Mouse (Mus musculus) right cerebral cortex, postnatal 10 days (tissue): ENCODE results near the gene Adgrf5.
"Not testable (repeated sequence)": the region's sequence is repeated elsewhere in the genome, so short reads cannot be mapped to it uniquely, and the experiment has no call there.

Experiments used
- DNase-seq, 2 experiments: peaks; one replicate each; pipeline ENCODE4 v3.0.0; 2021; ENCODE audit warnings: low spot score in 2 of 2

The Adgrf5 gene

DNA sequence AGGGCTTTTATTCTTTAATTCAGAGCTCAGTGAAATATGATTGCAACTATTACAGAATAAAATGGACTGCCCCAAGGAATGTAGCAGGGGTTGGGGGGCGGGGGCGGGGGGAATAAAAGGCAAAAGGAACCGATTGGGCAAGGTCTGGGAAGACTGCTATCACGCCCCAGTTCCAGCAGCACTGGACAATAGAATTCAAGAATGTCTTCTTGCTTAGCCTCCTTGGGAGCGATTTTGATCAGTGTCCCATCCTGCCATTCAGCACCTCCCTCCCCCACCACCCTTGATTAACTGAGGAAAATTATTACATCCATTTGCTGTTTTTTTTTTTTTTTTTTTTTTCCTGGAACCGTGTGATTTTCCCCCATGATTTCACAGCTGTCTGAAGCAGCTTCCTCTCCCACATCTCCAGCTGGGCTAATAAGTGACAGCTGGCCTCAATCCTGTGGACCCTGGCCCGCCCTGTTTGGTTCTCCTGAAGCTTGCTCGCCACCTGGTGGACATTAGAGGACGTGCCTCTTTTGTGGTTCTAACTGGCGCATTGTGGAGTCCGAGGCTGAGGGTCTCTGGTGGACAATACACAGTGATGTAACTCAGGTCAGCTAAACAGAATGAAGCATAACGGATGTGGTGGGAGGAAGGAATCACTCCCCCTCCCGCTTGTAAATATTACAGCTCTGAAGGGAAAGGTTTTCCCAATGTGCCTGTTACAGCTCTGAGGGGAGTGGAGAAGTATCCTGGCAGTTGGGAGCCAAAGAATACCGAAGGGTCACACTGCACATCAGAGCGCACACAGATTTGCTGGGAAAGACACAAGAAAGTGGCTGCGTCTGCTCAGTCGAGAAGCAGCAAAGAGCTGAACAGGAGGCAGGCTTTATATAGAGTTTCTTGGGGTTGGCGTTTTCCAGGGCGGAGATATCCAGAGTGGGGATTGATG is 100.3 kb downstream of the Adgrf5 start:
- peak; percentile 79 to 83 for DNase-seq

DNA sequence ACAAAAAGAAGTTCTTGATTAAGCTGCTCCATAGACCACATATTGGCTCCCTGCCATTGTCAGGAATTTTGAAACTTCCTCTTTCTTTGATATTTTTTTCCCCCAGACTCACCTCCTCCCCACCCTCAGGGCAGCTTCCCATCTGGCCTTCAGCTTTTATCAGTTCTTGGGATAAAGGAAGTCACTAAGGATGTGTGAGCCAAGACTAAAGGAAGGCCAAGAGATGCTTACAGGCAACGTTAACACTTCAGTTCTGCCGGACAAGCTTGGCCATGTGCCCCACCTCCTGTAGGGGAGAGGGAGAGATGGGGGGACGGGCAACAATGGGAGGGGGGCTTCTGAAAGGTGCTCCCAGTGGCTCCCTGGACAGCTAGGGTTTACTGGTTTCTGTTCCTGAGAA is 109.8 kb downstream of the Adgrf5 start:
- no peak for DNase-seq

- no peak for DNase-seq
Measured at GRCm38 (mm10) chr17:43472558-43472957, 112.3 kb downstream of the Adgrf5 start.

DNA sequence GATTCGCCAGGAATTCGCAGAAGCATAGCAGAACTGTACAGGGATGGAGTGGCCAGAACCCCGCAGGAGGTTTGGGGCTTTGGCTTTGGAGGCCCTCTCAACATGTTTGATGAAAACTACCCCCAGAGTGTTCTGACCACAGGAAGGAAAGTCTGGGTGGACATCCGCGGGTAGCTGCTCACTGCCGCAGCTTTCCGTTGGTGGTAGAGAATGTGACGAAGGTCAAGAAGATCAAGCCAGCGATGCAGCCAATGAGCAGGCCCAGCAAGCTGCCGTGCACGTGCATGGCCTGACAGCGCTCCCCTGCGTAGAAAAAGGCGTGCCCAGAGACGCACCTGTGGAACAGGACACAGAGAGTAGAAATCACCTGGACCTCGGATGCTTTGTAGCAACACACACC is 114.5 kb downstream of the Adgrf5 start:
- no peak for DNase-seq

DNA sequence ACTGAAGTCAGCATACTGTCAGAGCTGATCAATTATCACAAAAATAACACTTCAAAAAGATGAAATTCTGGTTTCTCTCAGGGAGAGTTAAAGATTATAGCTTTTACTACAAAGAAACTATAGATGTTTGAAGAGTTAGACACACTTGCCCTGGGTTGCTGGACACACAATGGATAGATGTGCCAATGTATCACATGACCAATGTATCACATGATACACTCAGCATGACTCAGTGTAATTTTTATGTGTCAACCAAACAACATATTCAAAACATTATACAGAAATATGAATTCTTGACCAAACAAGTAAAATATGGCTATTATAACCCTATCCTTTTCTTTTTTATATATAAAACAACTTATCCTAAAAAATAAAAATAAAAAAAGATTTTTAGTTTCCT is 117.4 kb downstream of the Adgrf5 start:
- DNase-seq = no peak

GRCm38 (mm10) chr17:43485982-43486381 is 125.7 kb downstream of the Adgrf5 start:
- DNase-seq = no peak

GRCm38 (mm10) chr17:43488439-43489151 is 128.3 kb downstream of the Adgrf5 start:
- DNase-seq = no peak

- not testable (repeated sequence) for DNase-seq
Measured at GRCm38 (mm10) chr17:43490371-43490770, 130.1 kb downstream of the Adgrf5 start.

DNA sequence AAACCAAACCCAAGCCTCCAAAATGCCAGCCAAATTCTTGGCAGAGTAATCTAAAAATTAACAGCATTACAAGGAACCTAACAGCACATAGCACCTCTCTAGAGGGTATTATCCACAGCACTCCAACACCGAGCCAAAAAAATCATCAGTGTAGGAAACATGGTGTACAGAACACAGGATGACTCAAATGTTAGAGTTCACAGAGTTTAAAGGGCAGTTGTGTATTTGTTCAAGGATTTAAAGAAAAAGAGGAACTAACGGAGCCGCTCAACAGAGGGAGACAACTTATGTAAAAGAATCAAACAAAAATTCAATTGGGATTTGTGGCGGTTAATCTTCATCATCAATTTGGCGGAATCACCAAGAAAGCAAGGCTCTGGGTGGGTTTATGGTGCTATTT is 135.3 kb downstream of the Adgrf5 start:
- no peak for DNase-seq

DNA sequence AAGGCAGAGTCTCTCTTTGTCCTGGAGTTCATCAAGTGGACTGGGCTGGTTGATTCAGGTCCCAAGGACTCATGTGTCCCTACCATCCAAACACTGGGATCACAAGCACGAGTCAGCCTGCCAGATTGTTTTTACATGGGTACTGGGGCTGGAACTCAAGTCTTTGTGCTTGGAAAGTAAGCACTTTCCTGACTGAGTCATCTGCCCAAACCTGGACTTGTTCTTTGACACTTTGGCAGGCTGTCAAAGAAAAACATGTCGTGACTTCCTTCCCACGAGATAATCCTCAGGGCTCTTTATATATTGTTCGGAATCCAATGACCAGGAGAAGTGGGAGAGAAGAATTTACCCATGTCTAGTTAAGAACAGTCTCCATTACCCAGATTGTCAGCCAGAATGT is 137.3 kb downstream of the Adgrf5 start:
- no peak for DNase-seq

DNA sequence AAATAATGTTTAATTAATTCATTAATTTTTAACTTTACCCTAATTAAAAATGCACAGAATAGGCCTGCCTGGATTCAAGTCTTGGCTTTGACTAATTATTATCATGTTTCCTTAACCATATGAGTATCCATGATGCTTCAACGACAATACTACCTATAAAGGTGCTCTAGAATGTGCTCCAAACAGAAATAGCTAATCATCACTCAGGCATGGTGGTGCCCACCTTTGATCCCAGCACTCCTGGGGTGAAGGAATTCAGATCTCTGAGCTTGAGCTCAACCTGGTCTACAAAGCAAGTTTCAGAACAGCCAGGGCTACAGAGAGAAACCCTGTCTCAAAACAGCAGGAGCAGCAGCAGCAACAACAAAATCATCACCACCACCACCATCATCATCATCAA is 140.3 kb downstream of the Adgrf5 start:
- DNase-seq = no peak

- no peak for DNase-seq
Measured at GRCm38 (mm10) chr17:43501223-43501622, 141.0 kb downstream of the Adgrf5 start.

GRCm38 (mm10) chr17:43501631-43502030 is 141.4 kb downstream of the Adgrf5 start:
- DNase-seq = no peak

GRCm38 (mm10) chr17:43502592-43502991 is 142.3 kb downstream of the Adgrf5 start, which contains the start of gene Mep1a:
Gene Mep1a, minus strand, starts transcription at chr17:43502812.
- DNase-seq = no peak

- no peak for DNase-seq
Measured at GRCm38 (mm10) chr17:43503861-43504593, 143.8 kb downstream of the Adgrf5 start.

DNA sequence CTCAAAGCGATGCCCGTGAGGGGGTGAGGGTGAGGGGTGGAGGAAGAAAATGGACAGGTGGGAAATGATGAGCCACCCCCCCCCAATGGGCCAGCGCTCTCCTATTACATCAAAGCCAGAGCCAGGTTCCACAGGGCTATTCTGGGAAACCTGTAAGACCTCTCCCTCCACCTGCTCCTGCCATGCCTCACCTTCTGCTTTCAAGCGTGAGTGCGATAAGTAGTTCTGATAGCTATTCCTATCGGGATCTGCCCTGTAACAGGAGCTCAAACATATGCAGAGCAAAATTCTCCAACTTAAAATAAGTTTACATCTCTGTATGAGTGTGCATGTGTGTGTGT is 144.3 kb downstream of the Adgrf5 start:
- DNase-seq = no peak
